Mouse (Mus musculus) CH12.LX (cell line): Measurements from ENCODE around the gene Ost4. TPM values are rescaled to one million over a fixed set of nuclear protein-coding genes. Genes with fewer than 3 reads are reported as not detected.

ENCODE experiments used
- DNase-seq: peaks from one replicate; pipeline ENCODE4 v3.0.0-alpha.2; 2013; ENCODE audit errors: extremely low read depth
- H3K27ac ChIP-seq: 2 replicates; pipeline ENCODE4 v1.5.1; 2012; ENCODE audit warnings: low read depth, mild to moderate bottlenecking, control low read depth, moderate library complexity; ENCODE audit not compliant: insufficient read depth
- H3K27me3 ChIP-seq: replicated peaks from 2 replicates; pipeline ENCODE3; 2012; ENCODE audit warnings: inconsistent platforms
- H3K36me3 ChIP-seq, 2 experiments: replicated peaks in 1 of 2; 2 replicates each; pipeline versions ENCODE3 to v1.6.1; 2012; ENCODE audit warnings: inconsistent platforms in 1 of 2, low read length in 1 of 2, mild to moderate bottlenecking in 1 of 2, mixed read lengths in 1 of 2, moderate library complexity in 1 of 2; ENCODE audit not compliant: control insufficient read depth in 1 of 2, insufficient read depth in 1 of 2
- H3K4me1 ChIP-seq, 2 experiments: 2 replicates each; pipeline ENCODE4 v1.6.1; 2012; ENCODE audit warnings: inconsistent platforms in 1 of 2, moderate library complexity in 1 of 2; ENCODE audit not compliant: insufficient read depth in 2 of 2, control insufficient read depth in 1 of 2
- H3K4me2 ChIP-seq: 2 replicates; pipeline ENCODE4 v1.6.1; 2012; ENCODE audit warnings: low read depth, mild to moderate bottlenecking, control low read depth; ENCODE audit not compliant: poor library complexity, insufficient read depth, severe bottlenecking
- H3K4me3 ChIP-seq, 3 experiments: fragments of 150-350 bp in 1 of 3; sonication (generic) in 1 of 3; replicated peaks in 1 of 3; 2 replicates each; pipeline versions ENCODE3 to v1.5.1; 2011 to 2012; ENCODE audit warnings: low read depth in 2 of 3, low read length in 2 of 3, mild to moderate bottlenecking in 2 of 3, moderate library complexity in 2 of 3, control low read depth in 1 of 3, improper control_type of control experiment in 1 of 3, inconsistent platforms in 1 of 3, mixed read lengths in 1 of 3; ENCODE audit not compliant: poor library complexity in 1 of 3
- H3K79me2 ChIP-seq: replicated peaks from 2 replicates; pipeline ENCODE4 v1.6.1; 2012; ENCODE audit warnings: mild to moderate bottlenecking, moderate library complexity; ENCODE audit not compliant: control insufficient read depth, poor library complexity, insufficient read depth, severe bottlenecking; ENCODE audit errors: extremely low read depth
- H3K9ac ChIP-seq: 2 replicates; pipeline ENCODE4 v1.6.1; 2012; ENCODE audit warnings: low read depth, mild to moderate bottlenecking, control low read depth, moderate library complexity; ENCODE audit not compliant: insufficient read depth
- H3K9me3 ChIP-seq: replicated peaks from 2 replicates; pipeline ENCODE3; 2012; ENCODE audit warnings: low read length, inconsistent platforms, mixed read lengths
- BHLHE40 ChIP-seq: IDR thresholded peaks from 2 replicates; pipeline ENCODE4 v1.6.1; 2011; ENCODE audit warnings: mild to moderate bottlenecking, low read depth, low read length, improper control_type of control experiment
- CHD1 ChIP-seq: IDR thresholded peaks from 2 replicates; pipeline ENCODE4 v1.6.1; 2012; ENCODE audit warnings: low read depth, low read length, improper control_type of control experiment, inconsistent platforms
- CHD2 ChIP-seq: IDR thresholded peaks from 2 replicates; pipeline ENCODE4 v1.6.1; 2011; ENCODE audit warnings: low read length, improper control_type of control experiment
- ELF1 ChIP-seq: IDR thresholded peaks from 2 replicates; pipeline ENCODE4 v1.6.1; 2014; ENCODE audit warnings: low read depth, mild to moderate bottlenecking, inconsistent platforms, low read length, improper control_type of control experiment
- HCFC1 ChIP-seq: IDR thresholded peaks from 2 replicates; pipeline ENCODE4 v1.6.1; 2012; ENCODE audit warnings: low read depth, mild to moderate bottlenecking, inconsistent platforms, low read length, improper control_type of control experiment
- JUN ChIP-seq: IDR thresholded peaks from 2 replicates; pipeline ENCODE4 v1.6.1; 2011; ENCODE audit warnings: low read depth, mild to moderate bottlenecking, low read length, improper control_type of control experiment, moderate library complexity; ENCODE audit not compliant: insufficient read depth
- JUND ChIP-seq: conservative IDR thresholded peaks from 2 replicates; pipeline ENCODE4 v1.6.1; 2011; ENCODE audit warnings: low read depth, low read length, improper control_type of control experiment
- KAT2A ChIP-seq: IDR thresholded peaks from 2 replicates; pipeline ENCODE4 v1.6.1; 2012; ENCODE audit warnings: low read length, improper control_type of control experiment, inconsistent platforms; ENCODE audit not compliant: insufficient replicate concordance
- PAX5 ChIP-seq: IDR thresholded peaks from 2 replicates; pipeline ENCODE4 v1.6.1; 2012; ENCODE audit warnings: low read length, inconsistent platforms, mixed read lengths
- RAD21 ChIP-seq: IDR thresholded peaks from 2 replicates; pipeline ENCODE4 v1.6.1; 2011; ENCODE audit warnings: low read depth, mild to moderate bottlenecking, low read length, improper control_type of control experiment, moderate library complexity
- RCOR1 ChIP-seq: conservative IDR thresholded peaks from 2 replicates; pipeline ENCODE4 v1.6.1; 2012; ENCODE audit warnings: low read depth, mild to moderate bottlenecking, inconsistent platforms, low read length, improper control_type of control experiment
- SIN3A ChIP-seq: IDR thresholded peaks from 2 replicates; pipeline ENCODE4 v1.6.1; 2012; ENCODE audit warnings: low read length, improper control_type of control experiment, inconsistent platforms
- SMC3 ChIP-seq: IDR thresholded peaks from 2 replicates; pipeline ENCODE4 v1.6.1; 2011; ENCODE audit warnings: low read depth, low read length, improper control_type of control experiment
- TBP ChIP-seq: conservative IDR thresholded peaks from 2 replicates; pipeline ENCODE4 v1.6.1; 2011; ENCODE audit warnings: low read depth, low read length, improper control_type of control experiment
- TCF12 ChIP-seq: IDR thresholded peaks from 2 replicates; pipeline ENCODE4 v1.6.1; 2014; ENCODE audit warnings: low read depth, mild to moderate bottlenecking, inconsistent platforms, low read length, improper control_type of control experiment
- UBTF ChIP-seq: IDR thresholded peaks from 2 replicates; pipeline ENCODE4 v1.6.1; 2012; ENCODE audit warnings: low read depth, mild to moderate bottlenecking, inconsistent platforms, low read length, improper control_type of control experiment, moderate library complexity
- dilution Hi-C: fragments of 300-500 bp; cut with MboI; formaldehyde crosslinking; loops from 2 replicates; pipeline ENCODE4 v1.14.3; 2020; ENCODE audit warnings: low sequenced_read_pairs; ENCODE audit not compliant: extremely low pct_unique_long_range_greater_than_20kb, extremely low pct_ligation_motif_present
- in situ Hi-C: fragments of 300-500 bp; cut with MboI; formaldehyde crosslinking; loops from 3 replicates; pipeline ENCODE4 v1.14.3; 2019; ENCODE audit warnings: low sequenced_read_pairs, low pct_ligation_motif_present, low pct_unique_long_range_greater_than_20kb, mixed read lengths
- polyA plus RNA-seq: library from polyadenylated mRNA; unstranded; fragments of >175 nt; gene quantifications from 2 replicates; pipeline ENCODE4 v1.2.1, GENCODE M21; 2012; ENCODE audit warnings: low read depth; ENCODE audit not compliant: insufficient read length
- total RNA-seq, 2 experiments: library from RNA; depleted of rRNA; stranded (reverse); fragments of 300-350 nt in 1 of 2; fragments of >200 nt in 1 of 2; gene quantifications; 2 replicates each; pipeline ENCODE4 v1.2.3; 2012 to 2014

The Ost4 gene
- total and polyA plus RNA-seq, 3 experiments: 181 to 330 (median 263) TPM

- Histone ChIP-seq H3K4me3 (no peak overlapping the region), H3K4me2 (no peak overlapping the region), H3K9ac (no peak overlapping the region)
- TF ChIP-seq RAD21 (no peak), SIN3A (no peak), ELF1 (no peak), UBTF (no peak), SMC3 (no peak)
- TF ChIP-seq, all 38 proteins: peak for 0
- H3K36me3 ChIP-seq: peaks cover 6 to 8% of the 10 kb centered on the region in 2 experiments
- no peak for DNase-seq
- dilution Hi-C loops: no loop called here
- H3K79me2 ChIP-seq: peaks cover 20% of the 10 kb centered on the region
- H3K4me1 ChIP-seq: peaks cover 5 to 23% of the 10 kb centered on the region in 2 experiments
- H3K9me3 ChIP-seq: no peaks in the 10 kb centered on the region
- H3K27ac ChIP-seq: no peak overlapping the region
- in situ Hi-C loops: no loop called here
- peaks cover 10% of the 10 kb centered on the region for H3K27me3 ChIP-seq
These were observed 2.9 kb upstream of the Ost4 start for GRCm38 (mm10) chr5:30910481-30910880.

- DNase-seq: no peak
- peaks cover 26% of the 10 kb centered on the region for H3K79me2 ChIP-seq
- H3K4me2 ChIP-seq: no peak overlapping the region
- peak; percentile 84; the same call in 1 of the 2 replicates for TF ChIP-seq TBP
- no peak for TF ChIP-seq CHD2
- in situ Hi-C loops (no loop called here), dilution Hi-C loops (no loop called here)
- H3K27ac ChIP-seq: no peak overlapping the region
- no peaks in the 10 kb centered on the region for H3K9me3 ChIP-seq
- no peak overlapping the region for H3K4me3 ChIP-seq
- peaks cover 2 to 23% of the 10 kb centered on the region in 2 experiments; a peak in 3 of 4 replicates for H3K4me1 ChIP-seq
- peaks cover 10% of the 10 kb centered on the region for H3K27me3 ChIP-seq
- peaks cover 12 to 14% of the 10 kb centered on the region in 2 experiments for H3K36me3 ChIP-seq
- no peak overlapping the region for H3K9ac ChIP-seq
These were observed 2.3 kb upstream of the Ost4 start for GRCm38 (mm10) chr5:30909863-30910262.

DNA sequence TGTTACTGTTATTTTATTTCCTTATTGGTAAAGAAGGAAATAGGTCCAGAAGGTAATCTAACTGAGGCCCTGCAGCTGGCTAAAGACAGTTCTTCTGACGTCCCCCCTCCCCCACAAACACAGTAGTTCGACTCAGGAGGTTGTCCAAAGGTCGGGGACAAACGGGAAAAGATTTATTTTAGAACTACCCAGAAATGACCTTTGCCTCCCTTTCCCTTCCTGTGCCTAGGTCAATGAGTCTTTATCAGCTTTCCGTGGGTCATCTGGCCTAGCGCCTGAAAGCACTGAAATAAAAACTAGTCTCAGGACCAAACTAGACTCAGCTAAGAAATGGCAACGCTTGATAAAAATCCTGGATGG, 1.7 kb upstream of the Ost4 start:
- Histone ChIP-seq H3K9ac (no peak overlapping the region), H3K4me1 (peaks cover 2 to 29% of the 10 kb centered on the region in 2 experiments; a peak in 3 of 4 replicates), H3K27me3 (peaks cover 9% of the 10 kb centered on the region), H3K79me2 (peaks cover 26% of the 10 kb centered on the region), H3K36me3 (peaks cover 18 to 20% of the 10 kb centered on the region in 2 experiments), H3K4me2 (no peak overlapping the region), H3K27ac (no peak overlapping the region), H3K4me3 (no peak overlapping the region), H3K9me3 (no peaks in the 10 kb centered on the region)
- TF ChIP-seq CHD2: no peak
- TF ChIP-seq HCFC1: no peak
- no peak for TF ChIP-seq JUN
- TF ChIP-seq CHD1: no peak
- TF ChIP-seq RCOR1: no peak
- TF ChIP-seq SMC3: no peak
- no peak for TF ChIP-seq TCF12
- TF ChIP-seq SIN3A: no peak
- no peak for TF ChIP-seq KAT2A
- TF ChIP-seq PAX5: no peak
- TF ChIP-seq JUND: no peak
- TF ChIP-seq TBP: no peak
- no peak for TF ChIP-seq BHLHE40
- dilution Hi-C loops (no loop called here), in situ Hi-C loops (no loop called here)
- DNase-seq: no peak
